ENCODE assay signal across 8 mouse cellular contexts in genomic region chr19:55743001-55743556, GRCm38 (mm10). TPM values are rescaled to one million over a fixed set of nuclear protein-coding genes. Genes with fewer than 3 reads are reported as not detected.
DNase-seq lines count a peak whose midpoint lies in the region; ATAC-seq and TF ChIP-seq lines count a peak whose summit lies in the region.

No protein-coding gene starts in this region.

- peak overlapping the region; percentile 98 for H3K27ac ChIP-seq in embryonic fibroblast, embryonic 13.5 days (ENCODE audit: insufficient read depth, low read length)
- peak overlapping the region; percentile 100 for H3K27ac ChIP-seq in limb, embryonic 13.5 days
- peak overlapping the region; percentile 93 for H3K27ac ChIP-seq in midbrain, embryonic 15.5 days

- H3K4me3 ChIP-seq in embryonic fibroblast, embryonic 13.5 days (ENCODE audit: insufficient read depth, low read length), result peak overlapping the region; percentile 91
- H3K4me3 ChIP-seq in limb, embryonic 13.5 days, result peak overlapping the region; percentile 90
- peak overlapping the region; percentile 60 for H3K4me3 ChIP-seq in midbrain, embryonic 15.5 days

- H3K4me2 ChIP-seq in limb, embryonic 13.5 days (replicated peaks), result peak overlapping the region; percentile 94
- H3K4me2 ChIP-seq in midbrain, embryonic 15.5 days, result peak overlapping the region; percentile 62

- peaks cover 9% of the 10 kb centered on the region for H3K4me1 ChIP-seq in embryonic fibroblast, embryonic 13.5 days (ENCODE audit: control insufficient read depth, insufficient read depth, low read length)
- peaks cover 48% of the 10 kb centered on the region for H3K4me1 ChIP-seq in limb, embryonic 13.5 days
- peaks cover 48% of the 10 kb centered on the region for H3K4me1 ChIP-seq in midbrain, embryonic 15.5 days

- DNase-seq in 3134 (ENCODE audit: extremely low read depth, insufficient read length, low spot score), result peak; percentile 65
- peak; percentile 59 for DNase-seq in Muller cell, postnatal 12 days (ENCODE audit: inconsistent ontology term)
- DNase-seq in heart, postnatal 4 days, result peak; percentile 70
- peak; percentile 31 for DNase-seq in thymus, postnatal 0 days (ENCODE audit: low spot score)
- no peak for DNase-seq in c-Kit-positive CD71-positive TER-119-positive erythroid progenitor cells, embryonic 14.5 days (ENCODE audit: low spot score)

- no peaks in the 10 kb centered on the region for H3K36me3 ChIP-seq in limb, embryonic 13.5 days
- no peaks in the 10 kb centered on the region for H3K36me3 ChIP-seq in midbrain, embryonic 15.5 days (replicated peaks)

- H3K9ac ChIP-seq in limb, embryonic 13.5 days, result peak overlapping the region; percentile 100
- H3K9ac ChIP-seq in midbrain, embryonic 15.5 days, result peak overlapping the region; percentile 75

- no peak for ATAC-seq in limb, embryonic 13.5 days (ENCODE audit: low FRiP score, low read depth)
- no peak for ATAC-seq in midbrain, embryonic 15.5 days (replicated peaks)

- under 1% methylated on average over 29 of the region's 38 CpGs for WGBS in limb, embryonic 13.5 days
- WGBS in midbrain, embryonic 15.5 days, result under 1% methylated on average over 35 of the region's 38 CpGs

- no peak for TF ChIP-seq CTCF in embryonic fibroblast, embryonic 13.5 days (IDR thresholded peaks at IDR 0.05; ENCODE audit: borderline replicate concordance, insufficient read depth, low read length)

- no peaks in the 10 kb centered on the region for H3K9me3 ChIP-seq in limb, embryonic 13.5 days
- no peaks in the 10 kb centered on the region for H3K9me3 ChIP-seq in midbrain, embryonic 15.5 days

- no peaks in the 10 kb centered on the region for H3K27me3 ChIP-seq in limb, embryonic 13.5 days
- H3K27me3 ChIP-seq in midbrain, embryonic 15.5 days (replicated peaks), result no peaks in the 10 kb centered on the region

- TF ChIP-seq POLR2A in embryonic fibroblast, embryonic 13.5 days (IDR thresholded peaks at IDR 0.05; ENCODE audit: low read depth, low read length), result peak; percentile 63

RNA-seq across cellular contexts. Expression of gene Tcf7l2, which starts 1.5 kb away (rescaled TPM):
- 29.8 and 41.1 TPM in 2 replicates for polyA plus RNA-seq in embryonic fibroblast, embryonic 13.5 days (2011; ENCODE audit: insufficient read length, low read depth, missing spikeins)
- total RNA-seq in heart, postnatal 4 days (2021), result 10 to 100 TPM; 24.6 to 28.6 TPM
- 180 and 190 TPM in 2 replicates for polyA plus RNA-seq in limb, embryonic 13.5 days (2015; fragmentation: Nextera tagmentation; extraction: Ambion mirVana)
- 729 and 759 TPM in 2 replicates for polyA plus RNA-seq in midbrain, embryonic 15.5 days (2015; fragmentation: Nextera tagmentation; extraction: Ambion mirVana)
- polyA plus RNA-seq in thymus, postnatal 0 days (2015; fragmentation: Nextera tagmentation; extraction: Ambion mirVana), result 12.8 and 14.1 TPM in 2 replicates
